Mouse (Mus musculus) ES-Bruce4 (cell line): ENCODE measurements around the gene 9930022D16Rik. TPM values are rescaled to one million over a fixed set of nuclear protein-coding genes. Genes with fewer than 3 reads are reported as not detected.

Experiments used
- H3K27ac ChIP-seq: 2 replicates; pipeline ENCODE4 v1.5.1; 2012; ENCODE audit warnings: low read length, inconsistent platforms; ENCODE audit not compliant: insufficient read depth
- H3K27me3 ChIP-seq: 2 replicates; pipeline ENCODE4 v1.6.1; 2012; ENCODE audit warnings: mild to moderate bottlenecking, low read length, inconsistent platforms; ENCODE audit not compliant: control insufficient read depth, poor library complexity, insufficient read depth, severe bottlenecking
- H3K36me3 ChIP-seq: 2 replicates; pipeline ENCODE4 v1.6.1; 2012; ENCODE audit warnings: inconsistent platforms, mild to moderate bottlenecking, low read length, moderate library complexity; ENCODE audit not compliant: control insufficient read depth, poor library complexity, insufficient read depth, severe bottlenecking
- H3K4me1 ChIP-seq: one replicate; pipeline ENCODE4 v1.8.1; 2011; ENCODE audit warnings: low read length; ENCODE audit not compliant: control insufficient read depth, insufficient read depth
- H3K4me3 ChIP-seq: 2 replicates; pipeline ENCODE4 v1.5.1; 2011; ENCODE audit warnings: low read depth, mild to moderate bottlenecking, low read length
- H3K9ac ChIP-seq: 2 replicates; pipeline ENCODE4 v1.6.1; 2012; ENCODE audit warnings: low read depth, mild to moderate bottlenecking, inconsistent platforms; ENCODE audit not compliant: poor library complexity, severe bottlenecking
- H3K9me3 ChIP-seq: replicated peaks from 2 replicates; pipeline ENCODE4 v1.6.1; 2012; ENCODE audit warnings: mild to moderate bottlenecking, low read length, inconsistent platforms; ENCODE audit not compliant: control insufficient read depth, poor library complexity, insufficient read depth, severe bottlenecking
- CTCF ChIP-seq: IDR thresholded peaks from one replicate; pipeline ENCODE4 v1.8.1; 2011; ENCODE audit warnings: low read depth, low read length
- EP300 ChIP-seq: IDR thresholded peaks from 2 replicates; pipeline ENCODE4 v1.6.1; 2011; ENCODE audit warnings: low read depth, low read length; ENCODE audit not compliant: insufficient read depth
- POLR2A ChIP-seq: IDR thresholded peaks from one replicate; pipeline ENCODE4 v1.8.1; 2011; ENCODE audit warnings: low read length; ENCODE audit not compliant: insufficient read depth
- polyA plus RNA-seq: library from polyadenylated mRNA; stranded (reverse); fragments of >200 nt; gene quantifications from 2 replicates; pipeline ENCODE4 v1.2.4, GENCODE M21; 2011; ENCODE audit warnings: low read depth; ENCODE audit not compliant: missing spikeins, insufficient read depth, insufficient read length

9930022D16Rik gene
- polyA plus RNA-seq, 1 experiment, result not detected

DNA sequence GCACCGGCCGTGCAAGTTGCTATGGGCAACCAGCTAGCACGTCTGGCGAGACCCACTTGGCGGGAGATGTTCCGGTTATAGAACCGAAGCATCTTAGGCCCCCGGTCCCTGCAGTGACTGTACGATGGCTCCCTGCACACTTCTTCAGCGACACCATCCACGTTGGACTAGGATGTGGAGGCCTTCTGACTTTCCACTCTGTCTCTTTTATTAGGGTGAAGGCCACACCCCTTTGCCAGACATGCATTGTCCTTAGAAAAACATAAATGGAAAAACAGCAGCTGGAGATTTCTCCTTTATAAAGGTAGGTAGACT, 12.5 kb downstream of the 9930022D16Rik start:
- Histone ChIP-seq H3K36me3 (peaks cover 18% of the 10 kb centered on the region), H3K4me1 (no peaks in the 10 kb centered on the region), H3K9me3 (peaks cover 4% of the 10 kb centered on the region; the same call in 1 of the 2 replicates), H3K9ac (peak overlapping the region; percentile 75), H3K27me3 (no peaks in the 10 kb centered on the region), H3K27ac (peak overlapping the region; percentile 31), H3K4me3 (peak overlapping the region; percentile 75)
- TF ChIP-seq EP300 (no peak), CTCF (no peak), POLR2A (no peak)

GRCm38 (mm10) chr11:109427353-109427752, 13.6 kb downstream of the 9930022D16Rik start:
- Histone ChIP-seq H3K4me1 (no peaks in the 10 kb centered on the region), H3K27me3 (no peaks in the 10 kb centered on the region), H3K4me3 (no peak overlapping the region), H3K9ac (no peak overlapping the region), H3K27ac (no peak overlapping the region), H3K36me3 (peaks cover 18% of the 10 kb centered on the region), H3K9me3 (peaks cover 1% of the 10 kb centered on the region; the same call in 1 of the 2 replicates)
- no peak for TF ChIP-seq CTCF

DNA sequence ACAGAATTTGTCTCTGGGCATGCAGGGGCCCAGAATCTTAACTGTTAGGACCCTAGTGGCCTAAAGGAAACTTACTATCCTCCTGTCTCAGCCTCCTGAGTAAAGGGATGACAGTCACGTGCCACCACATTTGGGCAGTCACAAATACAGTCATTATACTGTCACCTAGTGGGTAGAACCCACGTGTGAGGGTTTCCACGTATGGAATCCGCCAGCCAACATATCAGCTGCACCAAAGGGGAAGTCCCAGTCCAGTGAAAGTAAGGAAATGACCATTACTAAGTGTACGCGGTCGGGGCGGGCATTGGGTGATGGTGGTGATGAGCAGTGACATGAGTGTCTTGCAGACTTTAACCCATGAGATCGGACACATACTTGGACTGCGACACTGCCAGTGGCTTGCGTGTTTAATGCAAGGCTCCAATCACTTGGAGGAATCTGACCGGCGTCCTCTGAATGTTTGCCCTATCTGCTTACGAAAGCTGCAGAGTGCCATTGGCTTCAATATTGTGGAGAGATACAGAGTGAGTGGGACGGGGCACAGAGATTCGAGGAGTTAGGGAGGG, 20.6 kb downstream of the 9930022D16Rik start:
- no peaks in the 10 kb centered on the region for H3K27me3 ChIP-seq
- H3K9me3 ChIP-seq, result no peaks in the 10 kb centered on the region
- H3K9ac ChIP-seq, result no peak overlapping the region
- H3K4me1 ChIP-seq, result no peaks in the 10 kb centered on the region
- H3K36me3 ChIP-seq, result peaks cover 19% of the 10 kb centered on the region
- H3K4me3 ChIP-seq, result no peak overlapping the region
- TF ChIP-seq POLR2A, result no peak
- TF ChIP-seq CTCF, result no peak
- TF ChIP-seq EP300, result no peak
- H3K27ac ChIP-seq, result no peak overlapping the region

DNA sequence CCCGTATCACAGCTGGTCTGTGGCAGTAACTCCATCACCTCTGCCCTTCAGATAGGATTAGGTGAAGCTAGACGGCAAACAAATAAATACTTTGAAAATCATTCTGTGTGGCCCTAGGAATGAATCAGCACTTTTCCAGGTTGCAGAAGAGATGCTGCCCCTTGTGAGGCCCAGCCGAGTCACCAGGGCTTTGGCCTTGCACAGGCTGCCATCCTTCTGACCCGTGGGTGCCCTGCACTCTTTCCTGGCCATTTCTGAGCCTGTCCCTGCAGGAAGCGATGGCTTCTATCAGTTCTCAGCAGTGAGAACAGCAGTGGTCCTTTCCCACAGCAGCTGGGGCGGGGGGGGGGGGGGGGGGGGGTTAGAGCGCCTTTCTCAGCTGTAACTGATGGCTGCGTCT, 23.2 kb downstream of the 9930022D16Rik start:
- Histone ChIP-seq H3K9ac (no peak overlapping the region), H3K27ac (no peak overlapping the region), H3K36me3 (peaks cover 10% of the 10 kb centered on the region), H3K27me3 (no peaks in the 10 kb centered on the region), H3K9me3 (no peaks in the 10 kb centered on the region), H3K4me1 (no peaks in the 10 kb centered on the region), H3K4me3 (no peak overlapping the region)
- TF ChIP-seq EP300, result no peak
- no peak for TF ChIP-seq CTCF
- TF ChIP-seq POLR2A, result no peak

GRCm38 (mm10) chr11:109439209-109439608, 25.5 kb downstream of the 9930022D16Rik start:
- Histone ChIP-seq H3K4me3 (no peak overlapping the region), H3K4me1 (no peaks in the 10 kb centered on the region), H3K9ac (peak overlapping the region; percentile 49; the same call in 1 of the 2 replicates), H3K27me3 (no peaks in the 10 kb centered on the region), H3K27ac (no peak overlapping the region), H3K9me3 (no peaks in the 10 kb centered on the region), H3K36me3 (peaks cover 9% of the 10 kb centered on the region)
- TF ChIP-seq EP300 (no peak), POLR2A (no peak), CTCF (no peak)

DNA sequence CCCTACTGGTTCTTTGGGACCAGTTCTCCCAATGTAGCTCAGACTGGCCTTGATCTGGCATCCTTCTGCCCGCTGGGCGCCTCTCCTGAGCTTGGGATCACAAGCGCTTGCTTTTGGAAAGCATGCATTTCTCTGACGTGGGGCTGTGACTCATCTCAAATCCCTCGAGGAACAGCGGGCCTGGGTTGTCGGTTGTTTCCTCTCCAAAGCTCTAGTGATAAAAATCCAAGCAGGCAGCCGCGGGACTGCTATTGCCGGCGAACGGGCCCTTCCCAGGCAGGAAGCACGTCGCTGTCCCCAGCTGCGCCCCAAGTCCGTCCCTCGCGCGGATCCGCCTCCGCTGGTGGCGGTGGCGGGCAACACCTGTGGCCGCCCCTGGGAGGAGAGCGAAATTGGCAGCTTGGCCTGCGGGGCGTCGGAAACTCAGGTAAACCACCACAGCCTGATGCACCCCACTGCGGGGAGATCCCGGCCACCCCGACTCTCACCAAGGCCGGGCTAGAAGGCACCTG, 26.2 kb downstream of the 9930022D16Rik start:
- Histone ChIP-seq H3K9me3 (no peaks in the 10 kb centered on the region), H3K27ac (no peak overlapping the region), H3K4me1 (no peaks in the 10 kb centered on the region), H3K27me3 (no peaks in the 10 kb centered on the region), H3K36me3 (peaks cover 5% of the 10 kb centered on the region), H3K9ac (peak overlapping the region; percentile 49), H3K4me3 (peak overlapping the region; percentile 55)
- TF ChIP-seq EP300, result no peak
- TF ChIP-seq CTCF, result no peak
- no peak for TF ChIP-seq POLR2A
